Mouse (Mus musculus): ENCODE results near the gene Psmb5. TPM values are rescaled to one million over a fixed set of nuclear protein-coding genes. Genes with fewer than 3 reads are reported as not detected.
A peak's percentile ranks its signal among the peaks of the same experiment; 100 is the strongest.

The Psmb5 gene
- polyA plus RNA-seq, 3 experiments from 2014 or later: 131 to 214 (median 136) TPM

- ATAC-seq: no peak
Measured at GRCm38 (mm10) chr14:54592319-54592934, 25.4 kb downstream of the Psmb5 start.

- ATAC-seq: no peak
Measured at GRCm38 (mm10) chr14:54591056-54591455, 26.8 kb downstream of the Psmb5 start.

DNA sequence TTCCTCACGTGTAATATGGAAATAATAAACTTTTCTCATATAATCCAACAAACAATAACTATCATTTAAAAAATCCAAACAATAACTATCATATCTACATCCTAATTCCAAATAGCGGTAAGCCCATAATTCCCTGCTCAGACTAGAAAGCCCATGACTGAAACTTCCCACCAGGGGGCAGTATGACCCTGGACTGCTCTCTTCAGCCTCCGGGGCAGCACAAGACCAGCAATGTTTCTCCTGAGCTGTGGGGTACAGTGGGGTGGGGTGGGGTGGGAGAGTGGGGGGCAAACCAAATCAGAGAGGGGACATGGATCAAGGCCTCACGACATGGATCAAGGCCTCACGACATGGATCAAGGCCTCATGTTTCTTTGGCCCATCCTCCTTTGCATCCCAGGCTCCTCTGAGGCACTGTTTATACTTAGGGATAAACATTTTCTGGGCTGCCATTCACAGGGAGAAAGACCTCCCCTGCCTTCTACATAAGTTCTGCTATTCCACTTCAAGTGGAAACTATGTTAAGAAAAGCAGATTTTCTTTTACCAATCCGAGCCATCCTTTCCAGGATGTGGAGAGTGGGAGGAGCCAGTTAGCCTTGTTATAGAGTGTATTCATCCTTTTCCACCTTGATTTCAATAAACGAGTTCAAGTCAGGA is 34.0 kb downstream of the Psmb5 start:
- no peak for ATAC-seq

- ATAC-seq: no peak
Measured at GRCm38 (mm10) chr14:54582536-54582935, 35.3 kb downstream of the Psmb5 start.

GRCm38 (mm10) chr14:54579638-54580037 is 38.2 kb downstream of the Psmb5 start:
- ATAC-seq: no peak

GRCm38 (mm10) chr14:54578063-54578462 is 39.8 kb downstream of the Psmb5 start:
- ATAC-seq: peak; percentile 82

DNA sequence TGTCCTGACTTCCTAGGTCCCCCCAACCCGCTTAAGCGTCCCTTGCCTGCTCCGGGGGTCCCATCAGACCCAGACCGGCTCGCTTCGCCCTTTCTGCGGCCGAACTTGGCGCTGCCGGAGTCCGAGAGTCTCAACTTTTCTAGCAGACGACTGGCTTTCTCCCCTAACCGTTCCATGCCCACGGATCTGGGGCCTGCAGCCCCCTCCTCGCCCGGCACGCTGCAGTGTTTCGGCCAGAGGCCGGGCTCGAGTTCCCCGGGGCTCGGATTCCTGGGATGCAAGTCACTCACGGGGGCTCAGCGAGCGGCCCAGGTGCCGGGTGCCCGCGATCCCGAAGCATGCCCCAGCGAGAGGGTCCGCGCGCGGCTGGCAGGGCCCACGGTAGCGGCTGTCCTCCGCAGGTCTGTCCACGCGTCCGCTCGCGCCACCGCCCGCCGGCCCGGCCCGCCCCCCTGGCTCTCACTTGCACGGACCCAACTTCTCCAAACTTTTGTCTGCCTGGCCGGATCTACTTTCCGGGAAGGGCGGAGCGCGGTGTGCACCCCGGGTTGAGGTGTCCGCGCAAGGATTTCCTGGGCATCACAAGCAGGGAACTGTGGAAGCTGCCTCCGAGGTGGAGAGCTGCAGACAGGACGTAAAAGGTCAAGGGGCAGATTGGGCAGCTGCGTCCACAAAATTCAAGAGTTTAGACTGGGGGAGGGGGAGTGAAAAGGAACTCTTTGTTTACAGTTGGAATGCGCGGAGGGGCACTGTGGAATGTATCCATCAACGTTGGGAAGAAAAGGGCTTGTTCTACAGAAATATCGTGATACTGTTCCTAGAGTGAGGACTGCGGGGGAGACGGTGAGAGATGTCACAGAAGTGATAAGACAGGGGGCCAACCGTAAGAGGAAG is 40.5 kb downstream of the Psmb5 start, which contains the start of gene Ajuba:
Ajuba (minus strand) TSS at position 470 of the 894 bp plus-strand sequence.
- ATAC-seq: peak; percentile 33

GRCm38 (mm10) chr14:54576241-54577088 is 41.4 kb downstream of the Psmb5 start:
- no peak for ATAC-seq

- ATAC-seq: no peak
Measured at GRCm38 (mm10) chr14:54575631-54576030, 42.2 kb downstream of the Psmb5 start.

DNA sequence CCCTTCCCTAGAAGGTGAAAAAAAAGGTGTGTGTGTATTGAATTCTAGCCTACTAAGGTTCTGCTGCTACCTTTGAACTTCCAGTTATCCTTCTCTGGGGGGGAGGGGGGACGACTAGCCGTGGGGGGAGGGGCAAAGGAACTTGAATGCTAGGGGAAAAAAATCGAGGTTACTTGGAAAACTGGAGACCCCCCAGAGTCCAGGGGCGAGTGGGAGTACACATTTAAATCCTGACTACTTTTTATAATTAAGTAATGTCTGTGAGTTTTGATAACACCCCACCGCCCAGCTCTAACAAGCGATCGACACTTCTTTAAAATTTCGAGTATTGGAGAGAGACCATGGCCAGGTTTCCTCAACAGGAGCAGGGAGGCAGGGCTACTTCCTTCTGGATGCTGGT is 42.8 kb downstream of the Psmb5 start:
- no peak for ATAC-seq

DNA sequence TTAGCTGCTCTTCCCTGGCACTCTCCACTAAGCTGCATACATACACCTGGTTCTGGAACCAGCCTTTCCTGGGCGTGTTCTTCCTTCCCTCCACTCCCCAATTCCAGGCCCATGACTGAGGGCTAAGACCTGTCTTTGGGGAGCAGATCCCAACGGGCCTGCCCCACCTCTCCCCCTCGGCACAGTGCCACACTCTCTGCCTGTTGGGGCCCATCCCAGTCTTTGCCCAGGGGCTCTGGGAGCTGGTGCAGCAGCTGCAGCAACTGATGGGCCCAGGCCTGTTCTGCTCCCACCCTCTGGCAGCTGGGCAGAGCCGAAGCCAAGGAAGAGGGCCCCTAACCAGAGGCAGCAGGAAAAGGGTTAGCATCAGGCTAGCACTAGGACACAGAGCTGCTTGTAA is 43.6 kb downstream of the Psmb5 start:
- no peak for ATAC-seq

GRCm38 (mm10) chr14:54572790-54573736 is 44.8 kb downstream of the Psmb5 start:
- ATAC-seq: no peak

- ATAC-seq: no peak
Measured at GRCm38 (mm10) chr14:54572122-54572521, 45.7 kb downstream of the Psmb5 start.

DNA sequence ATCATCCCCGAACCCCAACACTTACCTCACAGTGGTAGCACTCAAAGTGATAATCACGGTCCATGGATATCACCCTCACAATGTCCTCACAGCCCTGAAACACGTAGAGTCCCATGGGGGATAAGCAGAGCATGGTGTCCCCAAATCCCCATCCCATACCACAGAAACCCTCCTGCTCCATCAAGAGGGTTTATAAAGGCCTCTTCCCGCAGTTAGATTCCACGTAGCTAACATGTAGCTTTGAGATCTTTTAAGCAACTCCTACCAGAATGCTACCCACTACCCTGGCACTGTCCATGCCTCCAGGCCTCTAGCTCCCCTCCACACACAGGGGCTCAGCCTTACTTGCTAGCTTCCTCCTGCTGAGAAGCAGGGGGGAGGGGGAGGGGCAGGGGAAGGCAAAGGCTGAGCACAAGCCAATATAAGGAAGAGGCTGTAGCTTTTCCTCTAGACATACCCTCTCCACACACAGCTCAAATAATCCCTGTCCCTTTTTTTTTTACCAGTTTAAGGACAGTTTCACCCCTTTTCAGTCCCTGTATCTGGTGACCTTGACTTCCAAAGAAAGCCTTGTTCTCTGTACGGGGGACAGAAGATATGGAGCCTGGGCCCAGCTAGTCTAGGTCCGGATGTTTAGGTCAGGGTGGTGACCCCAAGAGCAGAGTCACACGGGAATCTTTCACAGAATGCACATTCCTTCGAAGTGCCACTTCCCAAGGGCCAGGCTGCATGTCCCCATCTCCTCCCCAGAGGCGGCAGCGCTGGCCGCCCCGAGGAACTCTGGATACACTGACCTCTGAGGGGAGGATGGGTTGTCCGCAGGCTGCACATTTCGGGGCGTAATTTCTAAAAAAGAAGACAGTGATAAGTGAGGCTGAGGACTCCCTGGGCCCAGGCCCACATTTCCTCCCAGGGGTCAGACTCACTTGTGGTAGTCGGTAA is 48.1 kb downstream of the Psmb5 start:
- ATAC-seq: no peak

DNA sequence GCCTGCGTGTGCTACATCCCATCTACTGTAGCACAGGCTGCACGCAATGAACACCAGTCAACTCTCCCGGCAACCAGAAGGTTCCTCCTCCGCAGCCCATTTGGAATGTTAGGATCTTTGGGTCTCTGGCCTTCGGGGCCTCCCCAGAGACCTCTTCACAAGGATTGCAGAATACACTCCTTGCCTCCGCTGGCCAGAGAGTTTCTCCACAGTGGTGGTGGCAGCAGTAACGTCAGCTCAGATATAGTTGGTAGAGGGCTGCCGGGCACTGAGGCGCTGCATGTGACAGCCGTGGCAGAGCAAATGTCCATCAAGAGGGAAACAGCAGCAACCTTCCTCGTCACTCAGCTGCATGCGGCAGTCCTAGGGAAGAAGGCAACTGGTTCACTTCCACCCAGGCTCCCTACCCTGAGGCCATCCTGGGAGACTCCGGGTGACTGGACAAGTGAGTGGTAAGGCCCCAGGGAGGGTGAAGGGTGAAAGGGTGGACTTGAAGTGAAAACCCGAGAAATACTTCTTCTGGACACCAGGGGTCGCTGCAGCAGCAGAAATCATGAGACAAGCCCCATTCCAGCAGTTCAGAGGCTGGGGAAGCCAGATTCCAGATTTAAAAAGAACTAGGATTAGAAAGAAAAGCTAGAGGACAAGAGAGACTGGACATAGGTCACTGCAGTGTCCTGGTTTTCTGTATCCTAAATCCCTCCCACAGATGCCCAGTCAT is 49.0 kb downstream of the Psmb5 start:
- ATAC-seq: no peak

Measured in inflammation-experienced regulatory T-cells, adult 6 months (primary cell).